ENCODE assay signal across 17 mouse cellular contexts in the genomic region with DNA sequence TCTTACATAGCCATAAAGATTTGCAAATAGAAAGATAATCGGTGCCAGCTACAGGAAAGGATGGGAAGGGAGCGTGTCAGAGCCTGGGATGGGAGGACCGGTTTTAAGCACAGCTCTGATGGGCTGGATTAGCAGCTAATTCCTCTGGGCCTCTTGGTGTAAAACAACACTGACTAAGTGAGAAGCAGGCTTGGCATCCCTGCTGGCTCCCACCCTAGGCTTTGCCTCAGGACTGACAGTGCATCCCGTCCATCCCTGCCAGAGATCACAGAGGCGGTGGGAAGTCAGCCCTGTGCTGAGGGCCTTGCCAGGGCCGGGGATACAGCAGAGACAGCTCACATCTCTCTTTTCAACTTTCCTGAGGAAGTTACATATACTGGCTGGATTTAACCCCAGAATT.
A peak's percentile ranks its signal among the peaks of the same experiment; 100 is the strongest.
DNase-seq lines count a peak whose midpoint lies in the region; ATAC-seq and TF ChIP-seq lines count a peak whose summit lies in the region.
"Had no signal": no experiment of that assay in that cellular context is flagged by ENCODE, and none has a peak within 500 bp of the region (broad histone marks: within the 10 kb centered on the region; RNA-seq: fewer than 3 reads in every experiment).

No protein-coding gene starts in this region.

- no peaks in the 10 kb centered on the region for H3K9me3 ChIP-seq in heart, embryonic 16.5 days (replicated peaks; ENCODE audit: control insufficient read depth, low read length)
- H3K9me3 ChIP-seq in heart, embryonic 12.5 days (replicated peaks), result no peaks in the 10 kb centered on the region
- no peaks in the 10 kb centered on the region for H3K9me3 ChIP-seq in midbrain, embryonic 16.5 days (replicated peaks; ENCODE audit: control insufficient read depth, low read length, poor library complexity, severe bottlenecking)
- no peaks in the 10 kb centered on the region for H3K9me3 ChIP-seq in midbrain, embryonic 11.5 days (ENCODE audit: control insufficient read depth, low read length)
- H3K9me3 ChIP-seq: embryonic facial prominence, embryonic 15.5 days; heart, embryonic 13.5 days; kidney, embryonic 15.5 days had no signal

- 22% methylated on average over 6 of the region's 6 CpGs for WGBS in heart, embryonic 16.5 days
- WGBS in heart, embryonic 12.5 days, result 19% methylated on average over 6 of the region's 6 CpGs
- 14% methylated on average over 6 of the region's 6 CpGs for WGBS in midbrain, embryonic 16.5 days
- WGBS in midbrain, embryonic 11.5 days, result 17% methylated on average over 6 of the region's 6 CpGs
- WGBS in olfactory bulb, adult 2 months, result 53% methylated on average over 6 of the region's 6 CpGs

- no peak overlapping the region for H3K4me3 ChIP-seq in heart, embryonic 16.5 days (ENCODE audit: low read length)
- H3K4me3 ChIP-seq in heart, embryonic 12.5 days, result no peak overlapping the region
- no peak overlapping the region for H3K4me3 ChIP-seq in midbrain, embryonic 16.5 days (ENCODE audit: low read depth, low read length)
- H3K4me3 ChIP-seq in midbrain, embryonic 11.5 days (ENCODE audit: low read depth, low read length), result no peak overlapping the region
- no peak overlapping the region for H3K4me3 ChIP-seq in olfactory bulb, adult 2 months (ENCODE audit: insufficient read depth, low read depth, low read length)
- H3K4me3 ChIP-seq: embryonic facial prominence, embryonic 15.5 days; heart, embryonic 13.5 days; kidney, embryonic 15.5 days; layer of hippocampus, adult 2 months had no signal

- H3K27ac ChIP-seq in heart, embryonic 16.5 days (ENCODE audit: low read length), result no peak overlapping the region
- H3K27ac ChIP-seq in heart, embryonic 12.5 days (ENCODE audit: poor library complexity, severe bottlenecking), result no peak overlapping the region
- no peak overlapping the region for H3K27ac ChIP-seq in midbrain, embryonic 16.5 days (ENCODE audit: low read length)
- no peak overlapping the region for H3K27ac ChIP-seq in midbrain, embryonic 11.5 days (ENCODE audit: low read depth, low read length)
- no peak overlapping the region for H3K27ac ChIP-seq in olfactory bulb, adult 2 months (ENCODE audit: insufficient read depth, low read depth, low read length)
- H3K27ac ChIP-seq: embryonic facial prominence, embryonic 15.5 days; heart, embryonic 13.5 days; kidney, embryonic 15.5 days; layer of hippocampus, adult 2 months had no signal

- H3K27me3 ChIP-seq in heart, embryonic 16.5 days (ENCODE audit: control insufficient read depth, insufficient read depth, low read length), result no peaks in the 10 kb centered on the region
- peaks cover 9% of the 10 kb centered on the region for H3K27me3 ChIP-seq in heart, embryonic 12.5 days (replicated peaks)
- H3K27me3 ChIP-seq in midbrain, embryonic 16.5 days (ENCODE audit: control insufficient read depth, insufficient read depth, low read depth, low read length), result no peaks in the 10 kb centered on the region
- H3K27me3 ChIP-seq in midbrain, embryonic 11.5 days (ENCODE audit: control insufficient read depth, insufficient read depth, low read length), result no peaks in the 10 kb centered on the region; the same call in 1 of the 2 replicates
- H3K27me3 ChIP-seq: embryonic facial prominence, embryonic 15.5 days; kidney, embryonic 15.5 days had no signal

- TF ChIP-seq POLR2A in olfactory bulb, adult 2 months (IDR thresholded peaks at IDR 0.05; ENCODE audit: insufficient read depth, low read depth, low read length), result 0 out of 2 replicates have a peak, but pooled peaks have one; percentile 11

- no peak overlapping the region for H3K9ac ChIP-seq in heart, embryonic 16.5 days (ENCODE audit: low read length)
- no peak overlapping the region for H3K9ac ChIP-seq in heart, embryonic 12.5 days
- no peak overlapping the region for H3K9ac ChIP-seq in midbrain, embryonic 16.5 days (ENCODE audit: low read depth, low read length)
- H3K9ac ChIP-seq in midbrain, embryonic 11.5 days (ENCODE audit: low read length), result no peak overlapping the region; the same call in 1 of the 2 replicates
- H3K9ac ChIP-seq: embryonic facial prominence, embryonic 15.5 days; heart, embryonic 13.5 days; kidney, embryonic 15.5 days; lung, embryonic 14.5 days had no signal

- no peaks in the 10 kb centered on the region for H3K36me3 ChIP-seq in heart, embryonic 16.5 days (ENCODE audit: control insufficient read depth, insufficient read depth)
- H3K36me3 ChIP-seq in heart, embryonic 12.5 days, result no peaks in the 10 kb centered on the region
- no peaks in the 10 kb centered on the region for H3K36me3 ChIP-seq in midbrain, embryonic 16.5 days (ENCODE audit: control insufficient read depth, insufficient read depth, low read length)
- H3K36me3 ChIP-seq in midbrain, embryonic 11.5 days (ENCODE audit: control insufficient read depth, insufficient read depth, low read length), result no peaks in the 10 kb centered on the region
- H3K36me3 ChIP-seq: embryonic facial prominence, embryonic 15.5 days; heart, embryonic 13.5 days; kidney, embryonic 15.5 days had no signal

- no peaks in the 10 kb centered on the region for H3K4me1 ChIP-seq in heart, embryonic 16.5 days (ENCODE audit: control insufficient read depth, insufficient read depth, low read length)
- peaks cover 12% of the 10 kb centered on the region for H3K4me1 ChIP-seq in heart, embryonic 12.5 days (replicated peaks)
- peaks cover 12% of the 10 kb centered on the region; the same call in 1 of the 2 replicates for H3K4me1 ChIP-seq in midbrain, embryonic 16.5 days (ENCODE audit: control insufficient read depth, insufficient read depth, low read length)
- peaks cover 13% of the 10 kb centered on the region for H3K4me1 ChIP-seq in midbrain, embryonic 11.5 days (ENCODE audit: control insufficient read depth, insufficient read depth, low read length)
- H3K4me1 ChIP-seq in olfactory bulb, adult 2 months (ENCODE audit: control insufficient read depth, insufficient read depth, low read length), result peaks cover 12% of the 10 kb centered on the region
- H3K4me1 ChIP-seq: kidney, embryonic 15.5 days had no signal

- no peak for TF ChIP-seq CTCF in olfactory bulb, adult 2 months (IDR thresholded peaks at IDR 0.05; ENCODE audit: insufficient read depth, low read depth, low read length)

- peak; percentile 9 to 15 for DNase-seq in cerebellum, postnatal 14 days
- no peak for DNase-seq in cerebellum, postnatal 25 days
- no peak for DNase-seq in midbrain, embryonic 11.5 days (ENCODE audit: low spot score, missing footprints)
- no peak for DNase-seq in frontal cortex, postnatal 10 days (ENCODE audit: low spot score in 2 of 2)
- DNase-seq: adrenal gland, adult 2 months; cerebellum, adult 9-10 months; lung, embryonic 14.5 days; right cerebral cortex, postnatal 14 days; thymus, postnatal 14 days had no signal

- peak; percentile 32; the same call in 1 of the 2 replicates for ATAC-seq in heart, embryonic 16.5 days (replicated peaks; ENCODE audit: extremely low read depth, insufficient read depth, low FRiP score)
- no peak for ATAC-seq in heart, embryonic 12.5 days (ENCODE audit: insufficient number of reproducible peaks, low FRiP score)
- ATAC-seq in midbrain, embryonic 16.5 days, result peak; percentile 56; the same call in 1 of the 2 replicates
- ATAC-seq in midbrain, embryonic 11.5 days (ENCODE audit: low FRiP score), result no peak

- H3K4me2 ChIP-seq in heart, embryonic 16.5 days (ENCODE audit: low read depth, low read length), result no peak overlapping the region
- no peak overlapping the region for H3K4me2 ChIP-seq in heart, embryonic 12.5 days
- H3K4me2 ChIP-seq in midbrain, embryonic 16.5 days (ENCODE audit: low read length), result no peak overlapping the region
- H3K4me2 ChIP-seq in midbrain, embryonic 11.5 days, result no peak overlapping the region
- H3K4me2 ChIP-seq: embryonic facial prominence, embryonic 15.5 days; heart, embryonic 13.5 days; kidney, embryonic 15.5 days; lung, embryonic 14.5 days had no signal

Comparison
In these comparisons a context has a peak if more than half of its experiments do, and no peak if none do; other contexts are left out.
1. DNase-seq: peak in cerebellum, postnatal 14 days (2 of 2); none in cerebellum, postnatal 25 days (0 of 2), midbrain, embryonic 11.5 days (single experiment) and frontal cortex, postnatal 10 days (0 of 2).
2. ATAC-seq: peak in heart, embryonic 16.5 days (single experiment) and midbrain, embryonic 16.5 days (single experiment); none in heart, embryonic 12.5 days (single experiment) and midbrain, embryonic 11.5 days (single experiment).